Mouse (Mus musculus): ENCODE results near the gene Srrm4. TPM values are rescaled to one million over a fixed set of nuclear protein-coding genes. Genes with fewer than 3 reads are reported as not detected.

Gene Srrm4
- polyA plus RNA-seq, 1 experiment, result 1.0 TPM

- Histone ChIP-seq H3K36me3 (ENCODE audit: control insufficient read depth, insufficient read depth, low read length) (no peaks in the 10 kb centered on the region), H3K27me3 (ENCODE audit: control insufficient read depth, insufficient read depth, low read length) (no peaks in the 10 kb centered on the region), H3K4me3 (ENCODE audit: control insufficient read depth, low read depth, low read length) (no peak overlapping the region), H3K4me1 (ENCODE audit: control insufficient read depth, insufficient read depth, low read length) (peaks cover 2% of the 10 kb centered on the region; the same call in 1 of the 2 replicates), H3K27ac (ENCODE audit: control insufficient read depth, insufficient read depth, low read depth, low read length) (no peak overlapping the region)
- no peak for TF ChIP-seq CTCF (IDR thresholded peaks at IDR 0.05; ENCODE audit: control insufficient read depth, insufficient read depth, insufficient replicate concordance, low read depth, low read length)
- TF ChIP-seq POLR2A (IDR thresholded peaks at IDR 0.05; ENCODE audit: control insufficient read depth, low read depth, low read length), result no peak
These were observed 107.4 kb downstream of the Srrm4 start for GRCm38 (mm10) chr5:116484236-116484635.

GRCm38 (mm10) chr5:116478607-116479371, 112.8 kb downstream of the Srrm4 start:
- no peaks in the 10 kb centered on the region for H3K36me3 ChIP-seq (ENCODE audit: control insufficient read depth, insufficient read depth, low read length)
- TF ChIP-seq CTCF (IDR thresholded peaks at IDR 0.05; ENCODE audit: control insufficient read depth, insufficient read depth, insufficient replicate concordance, low read depth, low read length), result no peak
- TF ChIP-seq POLR2A (IDR thresholded peaks at IDR 0.05; ENCODE audit: control insufficient read depth, low read depth, low read length), result no peak
- H3K27ac ChIP-seq (ENCODE audit: control insufficient read depth, insufficient read depth, low read depth, low read length), result no peak overlapping the region
- H3K4me1 ChIP-seq (ENCODE audit: control insufficient read depth, insufficient read depth, low read length), result no peaks in the 10 kb centered on the region
- H3K27me3 ChIP-seq (ENCODE audit: control insufficient read depth, insufficient read depth, low read length), result no peaks in the 10 kb centered on the region
- H3K4me3 ChIP-seq (ENCODE audit: control insufficient read depth, low read depth, low read length), result no peak overlapping the region

GRCm38 (mm10) chr5:116476006-116476405, 115.6 kb downstream of the Srrm4 start:
- H3K4me3 ChIP-seq (ENCODE audit: control insufficient read depth, low read depth, low read length), result no peak overlapping the region
- no peaks in the 10 kb centered on the region for H3K27me3 ChIP-seq (ENCODE audit: control insufficient read depth, insufficient read depth, low read length)
- no peaks in the 10 kb centered on the region for H3K36me3 ChIP-seq (ENCODE audit: control insufficient read depth, insufficient read depth, low read length)
- TF ChIP-seq CTCF (IDR thresholded peaks at IDR 0.05; ENCODE audit: control insufficient read depth, insufficient read depth, insufficient replicate concordance, low read depth, low read length), result peak; percentile 71
- TF ChIP-seq POLR2A (IDR thresholded peaks at IDR 0.05; ENCODE audit: control insufficient read depth, low read depth, low read length), result no peak
- H3K4me1 ChIP-seq (ENCODE audit: control insufficient read depth, insufficient read depth, low read length), result no peaks in the 10 kb centered on the region
- H3K27ac ChIP-seq (ENCODE audit: control insufficient read depth, insufficient read depth, low read depth, low read length), result no peak overlapping the region

GRCm38 (mm10) chr5:116461354-116462042, 130.1 kb downstream of the Srrm4 start:
- no peaks in the 10 kb centered on the region for H3K4me1 ChIP-seq (ENCODE audit: control insufficient read depth, insufficient read depth, low read length)
- no peak overlapping the region for H3K4me3 ChIP-seq (ENCODE audit: control insufficient read depth, low read depth, low read length)
- no peak overlapping the region for H3K27ac ChIP-seq (ENCODE audit: control insufficient read depth, insufficient read depth, low read depth, low read length)
- H3K27me3 ChIP-seq (ENCODE audit: control insufficient read depth, insufficient read depth, low read length), result no peaks in the 10 kb centered on the region
- no peaks in the 10 kb centered on the region for H3K36me3 ChIP-seq (ENCODE audit: control insufficient read depth, insufficient read depth, low read length)
- TF ChIP-seq CTCF (IDR thresholded peaks at IDR 0.05; ENCODE audit: control insufficient read depth, insufficient read depth, insufficient replicate concordance, low read depth, low read length), result peak; percentile 72; the same call in 1 of the 2 replicates
- no peak for TF ChIP-seq POLR2A (IDR thresholded peaks at IDR 0.05; ENCODE audit: control insufficient read depth, low read depth, low read length)

GRCm38 (mm10) chr5:116459970-116460369, 131.6 kb downstream of the Srrm4 start:
- no peaks in the 10 kb centered on the region for H3K36me3 ChIP-seq (ENCODE audit: control insufficient read depth, insufficient read depth, low read length)
- H3K27me3 ChIP-seq (ENCODE audit: control insufficient read depth, insufficient read depth, low read length), result no peaks in the 10 kb centered on the region
- peaks cover under 1% of the 10 kb centered on the region; the same call in 1 of the 2 replicates for H3K4me1 ChIP-seq (ENCODE audit: control insufficient read depth, insufficient read depth, low read length)
- no peak overlapping the region for H3K27ac ChIP-seq (ENCODE audit: control insufficient read depth, insufficient read depth, low read depth, low read length)
- no peak overlapping the region for H3K4me3 ChIP-seq (ENCODE audit: control insufficient read depth, low read depth, low read length)
- no peak for TF ChIP-seq POLR2A (IDR thresholded peaks at IDR 0.05; ENCODE audit: control insufficient read depth, low read depth, low read length)
- no peak for TF ChIP-seq CTCF (IDR thresholded peaks at IDR 0.05; ENCODE audit: control insufficient read depth, insufficient read depth, insufficient replicate concordance, low read depth, low read length)

- Histone ChIP-seq H3K4me3 (ENCODE audit: control insufficient read depth, low read depth, low read length) (no peak overlapping the region), H3K4me1 (ENCODE audit: control insufficient read depth, insufficient read depth, low read length) (peaks cover 9% of the 10 kb centered on the region), H3K27ac (ENCODE audit: control insufficient read depth, insufficient read depth, low read depth, low read length) (no peak overlapping the region), H3K36me3 (ENCODE audit: control insufficient read depth, insufficient read depth, low read length) (no peaks in the 10 kb centered on the region), H3K27me3 (ENCODE audit: control insufficient read depth, insufficient read depth, low read length) (peaks cover 5% of the 10 kb centered on the region)
- TF ChIP-seq POLR2A (IDR thresholded peaks at IDR 0.05; ENCODE audit: control insufficient read depth, low read depth, low read length), result no peak
- TF ChIP-seq CTCF (IDR thresholded peaks at IDR 0.05; ENCODE audit: control insufficient read depth, insufficient read depth, insufficient replicate concordance, low read depth, low read length), result no peak
These were observed 133.8 kb downstream of the Srrm4 start for GRCm38 (mm10) chr5:116457791-116458190.

- peaks cover 5% of the 10 kb centered on the region for H3K27me3 ChIP-seq (ENCODE audit: control insufficient read depth, insufficient read depth, low read length)
- H3K4me3 ChIP-seq (ENCODE audit: control insufficient read depth, low read depth, low read length), result no peak overlapping the region
These were observed 134.7 kb downstream of the Srrm4 start for GRCm38 (mm10) chr5:116456796-116457515.

More at GRCm38 (mm10) chr5:116456796-116457515, 134.7 kb downstream of the Srrm4 start:
- no peak overlapping the region for H3K27ac ChIP-seq (ENCODE audit: control insufficient read depth, insufficient read depth, low read depth, low read length)
- H3K4me1 ChIP-seq (ENCODE audit: control insufficient read depth, insufficient read depth, low read length), result peaks cover 9% of the 10 kb centered on the region
- no peaks in the 10 kb centered on the region for H3K36me3 ChIP-seq (ENCODE audit: control insufficient read depth, insufficient read depth, low read length)
- no peak for TF ChIP-seq POLR2A (IDR thresholded peaks at IDR 0.05; ENCODE audit: control insufficient read depth, low read depth, low read length)
- no peak for TF ChIP-seq CTCF (IDR thresholded peaks at IDR 0.05; ENCODE audit: control insufficient read depth, insufficient read depth, insufficient replicate concordance, low read depth, low read length)

Data from testis, adult 2 months (tissue).